Mouse (Mus musculus): ENCODE results near the gene Abcc9. TPM values are rescaled to one million over a fixed set of nuclear protein-coding genes. Genes with fewer than 3 reads are reported as not detected.

Abcc9 gene
- polyA plus RNA-seq, 1 experiment from 2014 or later: 18.7 TPM

GRCm38 (mm10) chr6:142545132-142545531 lies 157.0 kb downstream of the Abcc9 start:
- H3K4me2 ChIP-seq (ENCODE audit: low read length): 0 out of 2 replicates have a peak overlapping the region, but pooled peaks have one; percentile 5
- H3K27me3 ChIP-seq (replicated peaks; ENCODE audit: control insufficient read depth, insufficient read depth, low read length): no peaks in the 10 kb centered on the region
- H3K4me1 ChIP-seq (replicated peaks; ENCODE audit: control insufficient read depth, insufficient read depth, low read length): peaks cover 11% of the 10 kb centered on the region
- H3K4me3 ChIP-seq (ENCODE audit: low read depth, low read length): no peak overlapping the region
- no peak overlapping the region for H3K27ac ChIP-seq (ENCODE audit: low read depth)
- 0 out of 2 replicates have a peak, but pooled peaks cover 5% of the 10 kb centered on the region for H3K9me3 ChIP-seq (ENCODE audit: control insufficient read depth, low read length)
- ATAC-seq (replicated peaks; ENCODE audit: low FRiP score, low TSS enrichment, low read depth) (no peak; the same call in 1 of the 2 replicates), DNase-seq (ENCODE audit: low spot score) (no peak)
- H3K9ac ChIP-seq (ENCODE audit: low read length): no peak overlapping the region
- no peaks in the 10 kb centered on the region for H3K36me3 ChIP-seq (ENCODE audit: control insufficient read depth, insufficient read depth, low read length)
- WGBS: 56% methylated on average over 14 of the region's 14 CpGs

- Histone ChIP-seq H3K9me3 (ENCODE audit: control insufficient read depth, low read length) (no peaks in the 10 kb centered on the region), H3K27ac (ENCODE audit: low read depth) (peak overlapping the region; percentile 76), H3K4me3 (ENCODE audit: low read depth, low read length) (no peak overlapping the region), H3K4me2 (ENCODE audit: low read length) (no peak overlapping the region), H3K9ac (ENCODE audit: low read length) (no peak overlapping the region), H3K36me3 (ENCODE audit: control insufficient read depth, insufficient read depth, low read length) (no peaks in the 10 kb centered on the region), H3K4me1 (replicated peaks; ENCODE audit: control insufficient read depth, insufficient read depth, low read length) (peaks cover 12% of the 10 kb centered on the region), H3K27me3 (replicated peaks; ENCODE audit: control insufficient read depth, insufficient read depth, low read length) (no peaks in the 10 kb centered on the region)
- no peak for DNase-seq (ENCODE audit: low spot score)
- WGBS: 44% methylated on average over 4 of the region's 4 CpGs
- ATAC-seq (replicated peaks; ENCODE audit: low FRiP score, low TSS enrichment, low read depth): no peak
Measured at GRCm38 (mm10) chr6:142543648-142544047, 158.5 kb downstream of the Abcc9 start.

GRCm38 (mm10) chr6:142542800-142543175 lies 159.3 kb downstream of the Abcc9 start:
- Histone ChIP-seq H3K9me3 (ENCODE audit: control insufficient read depth, low read length) (no peaks in the 10 kb centered on the region), H3K4me2 (ENCODE audit: low read length) (no peak overlapping the region), H3K27ac (ENCODE audit: low read depth) (peak overlapping the region; percentile 76), H3K4me3 (ENCODE audit: low read depth, low read length) (no peak overlapping the region), H3K9ac (ENCODE audit: low read length) (no peak overlapping the region), H3K27me3 (replicated peaks; ENCODE audit: control insufficient read depth, insufficient read depth, low read length) (no peaks in the 10 kb centered on the region), H3K36me3 (ENCODE audit: control insufficient read depth, insufficient read depth, low read length) (no peaks in the 10 kb centered on the region), H3K4me1 (replicated peaks; ENCODE audit: control insufficient read depth, insufficient read depth, low read length) (peaks cover 12% of the 10 kb centered on the region)
- peak; percentile 68 for ATAC-seq (replicated peaks; ENCODE audit: low FRiP score, low TSS enrichment, low read depth)
- no peak for DNase-seq (ENCODE audit: low spot score)
- 44% methylated on average over 6 of the region's 6 CpGs for WGBS

- peak overlapping the region; percentile 76 for H3K27ac ChIP-seq (ENCODE audit: low read depth)
- H3K9ac ChIP-seq (ENCODE audit: low read length): no peak overlapping the region
- no peaks in the 10 kb centered on the region for H3K9me3 ChIP-seq (ENCODE audit: control insufficient read depth, low read length)
- H3K4me1 ChIP-seq (replicated peaks; ENCODE audit: control insufficient read depth, insufficient read depth, low read length): peaks cover 12% of the 10 kb centered on the region
- H3K4me2 ChIP-seq (ENCODE audit: low read length): no peak overlapping the region
- ATAC-seq (replicated peaks; ENCODE audit: low FRiP score, low TSS enrichment, low read depth): peak; percentile 81
- no peak overlapping the region for H3K4me3 ChIP-seq (ENCODE audit: low read depth, low read length)
- 34% methylated on average over 8 of the region's 8 CpGs for WGBS
- DNase-seq (ENCODE audit: low spot score): no peak
- H3K27me3 ChIP-seq (replicated peaks; ENCODE audit: control insufficient read depth, insufficient read depth, low read length): no peaks in the 10 kb centered on the region
- H3K36me3 ChIP-seq (ENCODE audit: control insufficient read depth, insufficient read depth, low read length): no peaks in the 10 kb centered on the region
Measured at GRCm38 (mm10) chr6:142542082-142542799, 159.9 kb downstream of the Abcc9 start.

- 81% methylated on average over 10 of the region's 10 CpGs for WGBS
- ATAC-seq (replicated peaks; ENCODE audit: low FRiP score, low TSS enrichment, low read depth) (no peak), DNase-seq (ENCODE audit: low spot score) (no peak)
- Histone ChIP-seq H3K36me3 (ENCODE audit: control insufficient read depth, insufficient read depth, low read length) (no peaks in the 10 kb centered on the region), H3K9ac (ENCODE audit: low read length) (no peak overlapping the region), H3K4me3 (ENCODE audit: low read depth, low read length) (no peak overlapping the region), H3K9me3 (ENCODE audit: control insufficient read depth, low read length) (no peaks in the 10 kb centered on the region), H3K4me2 (ENCODE audit: low read length) (no peak overlapping the region), H3K4me1 (replicated peaks; ENCODE audit: control insufficient read depth, insufficient read depth, low read length) (peaks cover 12% of the 10 kb centered on the region), H3K27ac (ENCODE audit: low read depth) (no peak overlapping the region), H3K27me3 (replicated peaks; ENCODE audit: control insufficient read depth, insufficient read depth, low read length) (no peaks in the 10 kb centered on the region)
Measured at GRCm38 (mm10) chr6:142540561-142541160, 161.5 kb downstream of the Abcc9 start.

GRCm38 (mm10) chr6:142540131-142540530 lies 162.0 kb downstream of the Abcc9 start:
- Histone ChIP-seq H3K4me2 (ENCODE audit: low read length) (no peak overlapping the region), H3K27me3 (replicated peaks; ENCODE audit: control insufficient read depth, insufficient read depth, low read length) (no peaks in the 10 kb centered on the region), H3K36me3 (ENCODE audit: control insufficient read depth, insufficient read depth, low read length) (no peaks in the 10 kb centered on the region), H3K9me3 (ENCODE audit: control insufficient read depth, low read length) (no peaks in the 10 kb centered on the region), H3K4me3 (ENCODE audit: low read depth, low read length) (no peak overlapping the region), H3K27ac (ENCODE audit: low read depth) (no peak overlapping the region), H3K9ac (ENCODE audit: low read length) (no peak overlapping the region), H3K4me1 (replicated peaks; ENCODE audit: control insufficient read depth, insufficient read depth, low read length) (peaks cover 12% of the 10 kb centered on the region)
- DNase-seq (ENCODE audit: low spot score) (no peak), ATAC-seq (replicated peaks; ENCODE audit: low FRiP score, low TSS enrichment, low read depth) (no peak)
- WGBS: 76% methylated on average over 5 of the region's 5 CpGs

- Histone ChIP-seq H3K9ac (ENCODE audit: low read length) (no peak overlapping the region), H3K4me3 (ENCODE audit: low read depth, low read length) (no peak overlapping the region), H3K4me2 (ENCODE audit: low read length) (no peak overlapping the region), H3K27me3 (replicated peaks; ENCODE audit: control insufficient read depth, insufficient read depth, low read length) (no peaks in the 10 kb centered on the region), H3K36me3 (ENCODE audit: control insufficient read depth, insufficient read depth, low read length) (no peaks in the 10 kb centered on the region), H3K27ac (ENCODE audit: low read depth) (0 out of 2 replicates have a peak overlapping the region, but pooled peaks have one; percentile 0), H3K4me1 (replicated peaks; ENCODE audit: control insufficient read depth, insufficient read depth, low read length) (peaks cover 12% of the 10 kb centered on the region), H3K9me3 (ENCODE audit: control insufficient read depth, low read length) (no peaks in the 10 kb centered on the region)
- DNase-seq (ENCODE audit: low spot score) (no peak), ATAC-seq (replicated peaks; ENCODE audit: low FRiP score, low TSS enrichment, low read depth) (no peak)
- 64% methylated on average over 17 of the region's 17 CpGs for WGBS
Measured at GRCm38 (mm10) chr6:142538503-142538902, 163.6 kb downstream of the Abcc9 start.

All from intestine, embryonic 14.5 days (tissue).